Mouse (Mus musculus) E14TG2a.4 (cell line): ENCODE results near the gene Nxn.

ENCODE experiments used
- CTCF ChIP-seq: conservative IDR thresholded peaks from 2 replicates; pipeline ENCODE4 v1.5.1; 2014; ENCODE audit warnings: low read length
- POU5F1 ChIP-seq: IDR thresholded peaks from 2 replicates; pipeline ENCODE4 v1.6.1; 2014; ENCODE audit warnings: low read length, borderline replicate concordance

DNA sequence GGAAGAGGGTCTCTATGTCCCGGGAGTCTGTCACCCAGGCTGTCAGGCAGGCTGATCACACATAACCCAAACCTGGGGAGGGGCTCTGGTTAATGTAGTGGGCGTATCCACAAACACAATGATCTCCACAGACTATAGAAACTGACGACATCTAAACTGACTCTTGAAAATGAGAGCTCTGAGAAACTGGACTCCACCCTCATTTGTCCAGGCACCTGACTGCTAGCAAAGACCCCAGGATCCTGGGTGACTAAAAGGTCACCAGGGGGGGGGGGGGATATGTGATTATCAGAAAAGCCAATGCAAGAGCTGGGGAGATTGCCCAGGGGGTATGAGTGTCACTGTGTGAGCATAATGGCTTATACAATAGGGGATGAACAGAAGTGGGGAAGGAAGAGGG, 13.2 kb downstream of the Nxn start:
- TF ChIP-seq CTCF (no peak), POU5F1 (no peak)
